Mouse (Mus musculus) heart, postnatal 14 days (tissue): ENCODE measurements around the gene Gm49359. TPM values are rescaled to one million over a fixed set of nuclear protein-coding genes. Genes with fewer than 3 reads are reported as not detected.
A peak's percentile ranks its signal among the peaks of the same experiment; 100 is the strongest.
"Not testable (repeated sequence)": the region's sequence is repeated elsewhere in the genome, so short reads cannot be mapped to it uniquely, and the experiment has no call there.

Experiments used
- DNase-seq, 2 experiments: peaks; one replicate each; pipeline ENCODE4 v3.0.0; 2021 to 2022
- intact Hi-C: fragments of 180-260 bp; cut with DNase I; formaldehyde crosslinking; loops from one replicate; pipeline ENCODE4 v1.15.1; 2025
- long read RNA-seq, 2 experiments: library from polyadenylated mRNA; stranded (forward); transcript quantifications; one replicate each; pipeline ENCODE4 v2.0.0; 2021
- microRNA-seq, 2 experiments: library from miRNA; unstranded; fragments of <30 nt; microRNA quantifications; one replicate each; pipeline ENCODE4 v1.2.0; 2021 to 2022
- total RNA-seq, 2 experiments: library from RNA; stranded (reverse); gene quantifications; 2 replicates each; pipeline ENCODE4 v1.2.3; 2021

The Gm49359 gene
- 1 to 10 TPM; 7.7 TPM for total RNA-seq
- long read RNA-seq, experiment 1, transcript Gm49359-201 (4 exons, 2,492 nt) = major isoform, 6 of 8 reads
- long read RNA-seq, experiment 1, partial matches to known transcripts = 0 of 8 reads
- long read RNA-seq, experiment 1, other reads (novel, unspliced or antisense) = 1 of 8 reads
- long read RNA-seq, experiment 2, transcript Gm49359-201 (4 exons, 2,492 nt) = major isoform, 6 of 7 reads
- long read RNA-seq, experiment 2, partial matches to known transcripts = 0 of 7 reads
- long read RNA-seq, experiment 2, other reads (novel, unspliced or antisense) = 1 of 7 reads

DNA sequence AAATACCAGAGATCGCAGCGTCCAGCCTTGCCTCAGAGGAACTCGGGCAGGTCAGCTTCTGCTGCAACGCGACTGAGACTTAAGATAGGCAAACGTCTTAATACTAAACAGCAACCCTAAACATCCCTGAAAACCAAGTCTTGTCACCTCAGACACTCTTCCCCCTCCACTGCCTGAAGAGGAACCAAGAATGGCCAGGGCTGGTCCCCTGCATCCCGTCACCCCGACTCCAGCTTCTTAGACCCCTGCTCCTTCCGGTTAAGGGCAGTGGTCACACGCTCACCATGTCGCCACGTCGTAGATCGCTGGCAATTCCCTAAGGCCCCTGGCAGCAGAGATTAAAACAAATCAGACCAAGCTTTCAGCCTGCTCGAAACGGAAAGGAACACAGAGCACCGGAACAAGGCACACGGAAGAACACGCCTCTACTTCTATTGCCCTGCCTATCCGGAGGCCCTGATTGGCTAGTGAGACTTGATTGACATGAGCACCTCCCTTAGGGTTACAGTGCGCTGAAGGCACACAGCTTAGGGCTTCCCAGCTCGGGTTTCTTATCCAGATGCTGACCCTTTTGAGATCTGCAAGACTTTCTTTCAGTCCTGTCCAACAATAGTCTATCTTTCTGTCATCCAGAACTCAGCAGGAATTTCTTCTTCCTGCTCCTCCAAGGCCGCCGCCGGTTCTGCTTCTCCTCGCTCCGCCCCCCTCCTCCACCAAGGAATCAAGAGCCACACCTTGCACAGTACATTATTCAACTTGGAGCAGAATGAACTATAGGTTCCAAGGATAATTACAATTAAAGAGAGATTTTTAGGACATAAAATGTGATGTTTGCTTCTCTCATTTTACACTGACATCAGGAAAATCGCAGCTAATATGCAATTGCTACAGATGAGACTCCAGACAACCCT is at the start of gene Gm49359:
Gene Gm49359 (minus strand): TSS at position 409 of the 911 bp plus-strand sequence.
- peak; percentile 85 to 90 for DNase-seq
- intact Hi-C loops = loop anchor here (10.0 kb wide), 1 partner anchor 388 kb away; the partner anchor contains the start of gene Fbp2

DNA sequence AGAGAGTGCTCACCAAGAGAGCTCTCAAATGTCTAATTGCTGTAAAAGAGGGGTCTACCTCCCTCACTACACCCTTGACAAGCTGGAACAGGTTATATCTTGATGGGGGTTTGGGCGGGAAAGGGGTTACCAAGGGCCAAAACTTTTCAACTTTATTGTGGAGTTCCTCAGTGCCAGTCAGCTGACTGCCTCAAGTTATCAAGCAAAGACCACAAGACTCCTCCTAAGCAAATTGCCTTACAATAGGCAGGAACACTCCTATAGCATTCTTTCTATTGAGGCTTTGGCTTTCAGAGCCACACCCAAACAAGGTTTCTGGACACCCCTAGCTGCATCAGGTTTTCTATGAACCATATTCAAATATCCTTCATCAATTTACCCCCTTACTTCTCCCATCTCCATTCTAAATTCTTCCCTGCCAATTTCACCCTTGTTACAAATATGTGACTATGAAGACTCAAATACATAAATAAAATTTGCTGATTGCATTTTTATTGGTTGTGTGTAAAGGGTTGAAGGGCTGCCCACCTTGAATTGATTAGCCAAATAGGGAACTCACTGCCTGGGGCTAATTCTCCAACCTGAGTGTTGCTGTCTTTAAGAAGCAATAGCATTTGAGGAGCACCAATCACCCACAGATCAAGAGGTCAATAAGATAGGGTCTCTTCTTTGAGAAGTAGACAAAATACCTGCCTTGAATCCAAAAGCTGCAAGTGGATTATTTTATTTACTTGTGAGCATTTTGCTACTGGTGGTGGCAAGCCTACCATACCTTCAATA is 44.2 kb upstream of the Gm49359 start:
- intact Hi-C loops, DNase-seq: not testable (repeated sequence)

DNA sequence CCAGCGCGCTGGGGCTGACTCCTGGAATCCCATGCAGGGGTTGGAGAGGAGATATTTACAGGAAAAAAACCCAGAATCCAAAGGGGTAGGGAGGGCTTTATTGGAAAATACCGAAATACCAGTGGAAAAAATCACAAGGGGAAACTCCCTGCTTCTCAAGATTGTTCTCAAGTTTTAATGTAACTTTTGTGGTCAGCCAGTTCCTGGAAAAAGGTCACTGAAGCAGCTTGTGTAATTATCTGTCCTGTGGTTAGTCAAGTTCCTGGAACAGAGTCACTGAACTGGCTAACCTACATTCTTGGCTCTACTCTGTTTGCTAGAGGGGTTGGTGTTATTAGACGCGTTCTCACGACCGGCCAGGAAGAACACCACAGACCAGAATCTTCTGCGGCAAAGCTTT is 6.0 kb upstream of the Gm49359 start:
- DNase-seq, intact Hi-C loops: not testable (repeated sequence)

DNA sequence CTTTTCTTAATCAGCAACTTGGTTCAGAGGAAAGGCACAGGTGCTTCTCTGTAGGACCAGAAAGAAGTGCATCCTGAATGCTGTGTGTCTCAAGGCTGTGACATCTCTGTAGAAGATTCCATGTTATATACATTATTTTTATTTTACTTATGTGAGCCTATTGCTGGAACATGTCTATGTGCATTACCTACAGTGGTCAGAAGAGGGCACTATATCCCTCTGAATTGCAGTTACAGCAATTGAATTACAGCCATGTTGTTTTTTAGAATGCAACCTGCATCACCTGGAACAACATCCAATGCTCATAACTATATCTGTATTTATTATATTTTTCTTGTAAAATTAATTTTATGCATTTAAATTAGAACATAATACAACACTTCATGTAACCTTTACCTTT is 3.3 kb upstream of the Gm49359 start:
- DNase-seq = peak in 1 of 2 experiments; percentile 33

More for the DNA sequence above, 3.3 kb upstream of the Gm49359 start:
- intact Hi-C loops = loop anchor here (10.0 kb wide), 1 partner anchor 385 kb away; the partner anchor contains the start of gene Fbp2

Small RNA genes lying within 50 kb of the gene (microRNA-seq; reads per million reads assigned to microRNA genes)
- 0 reads per million in 2 experiments for gene Gm22256

Other genes starting within 250 kb of the Gm49359 start
- under 1 TPM; 0.54 to 0.84 TPM for gene Gm3604, start 83.7 kb downstream of the Gm49359 start, total RNA-seq
- not detected for gene Zfp935, start 91.7 kb upstream of the Gm49359 start, total RNA-seq
- 1 to 10 TPM; 3.5 TPM for gene Zfp934, start 104.4 kb upstream of the Gm49359 start, total RNA-seq
- 1 to 10 TPM; 1.0 to 1.2 TPM for gene 6720489N17Rik, start 157.3 kb upstream of the Gm49359 start, total RNA-seq